Mouse (Mus musculus): ENCODE measurements at regions not wholly inside any gene's neighbourhood (a gene's known extent, or its start where the extent isn't known, plus 50 kb on each side); places are given as distances from the start of the nearest gene placed in this dataset.

- no peak for DNase-seq (ENCODE audit: low spot score)
Observed at GRCm38 (mm10) chr6:49523184-49523583, 127.8 kb downstream of the Stk31 start.

- no peak for DNase-seq (ENCODE audit: low spot score)
Observed at GRCm38 (mm10) chr6:49523696-49524095, 128.3 kb downstream of the Stk31 start.

DNA sequence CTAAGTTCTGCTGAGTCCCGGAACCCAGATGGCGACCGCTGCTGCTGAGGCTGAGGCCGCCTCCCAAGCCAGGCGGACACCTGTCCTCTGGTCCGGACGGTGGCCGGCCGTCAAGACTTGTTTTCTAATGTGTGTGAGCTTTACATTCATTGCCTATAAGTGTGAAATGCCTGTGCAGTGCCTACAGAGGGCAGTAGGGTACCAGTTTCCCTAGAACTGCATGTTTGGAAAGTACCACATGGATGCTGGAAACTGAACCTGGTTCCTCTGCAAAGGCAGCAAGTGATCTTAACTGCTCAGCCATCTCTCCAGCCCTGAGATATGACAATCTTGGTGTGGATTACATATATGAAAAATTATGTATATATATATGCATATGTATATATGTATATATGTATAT lies 138.6 kb downstream of the Stk31 start:
- DNase-seq (ENCODE audit: low spot score): no peak

DNA sequence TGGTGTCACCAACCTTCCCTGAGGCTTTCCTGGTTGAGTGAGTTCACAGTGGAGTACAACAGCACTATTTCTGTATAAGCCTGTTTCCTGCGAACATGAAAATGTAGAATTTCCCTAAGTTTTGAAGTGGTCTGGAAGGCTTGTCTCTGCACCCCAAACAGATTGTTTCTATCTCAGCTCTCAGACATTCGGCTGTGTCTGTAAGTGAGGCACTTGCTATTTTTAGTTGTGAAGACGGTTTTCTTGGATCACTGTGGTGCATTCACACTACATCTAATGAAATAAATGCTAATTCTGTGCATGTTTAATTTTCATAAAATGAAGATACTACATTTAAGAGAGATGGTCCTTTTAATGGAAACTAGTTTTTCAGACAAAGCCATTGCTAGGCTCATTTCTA lies 139.1 kb downstream of the Stk31 start:
- no peak for DNase-seq (ENCODE audit: low spot score)

DNA sequence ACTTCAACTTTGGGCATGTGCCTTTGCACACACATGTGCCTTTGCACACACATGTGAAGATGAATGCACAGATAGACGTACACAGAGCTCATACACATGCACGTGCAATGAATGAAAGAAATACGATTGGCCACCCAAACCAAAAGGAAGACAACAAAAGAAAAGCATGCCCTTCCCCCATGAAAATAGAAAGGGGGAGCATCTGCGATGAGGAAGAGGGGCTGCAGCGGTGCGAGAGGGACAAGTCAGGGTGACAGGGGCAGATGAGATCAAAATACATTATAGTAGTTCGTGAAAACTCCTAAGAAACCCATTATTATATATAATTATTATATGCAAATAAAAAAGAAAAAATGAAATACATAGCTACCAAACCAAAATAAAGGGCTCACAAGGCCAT lies 149.5 kb downstream of the Stk31 start:
- DNase-seq (ENCODE audit: low spot score): no peak

- no peak for DNase-seq (ENCODE audit: low spot score)
Observed at GRCm38 (mm10) chr6:49555069-49555468, 159.7 kb downstream of the Stk31 start.

DNA sequence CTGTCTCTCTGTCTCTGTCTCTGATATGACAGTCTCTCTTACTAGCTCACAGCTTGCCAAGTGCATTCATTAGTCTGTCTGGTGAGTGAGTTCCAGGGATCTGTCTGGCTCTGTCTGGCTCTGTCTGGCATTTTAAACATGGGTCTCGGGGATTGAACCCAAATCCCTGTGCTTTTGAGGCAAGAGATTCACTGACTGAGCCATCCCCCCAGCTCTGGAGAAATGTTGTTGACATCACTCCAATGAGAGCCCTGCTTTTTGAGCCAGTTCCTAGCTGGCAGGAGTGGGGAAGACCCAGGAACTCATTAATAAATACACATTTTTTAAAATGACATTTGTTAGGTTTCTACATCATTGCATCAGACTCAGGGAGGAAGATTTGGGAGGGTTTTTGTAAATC lies 163.1 kb downstream of the Stk31 start:
- no peak for DNase-seq (ENCODE audit: low spot score)

- no peak for DNase-seq (ENCODE audit: low spot score)
Observed at GRCm38 (mm10) chr6:49559112-49559511, 163.7 kb downstream of the Stk31 start.

- DNase-seq (ENCODE audit: low spot score): no peak
Observed at GRCm38 (mm10) chr6:49578340-49578739, 182.9 kb downstream of the Stk31 start.

DNA sequence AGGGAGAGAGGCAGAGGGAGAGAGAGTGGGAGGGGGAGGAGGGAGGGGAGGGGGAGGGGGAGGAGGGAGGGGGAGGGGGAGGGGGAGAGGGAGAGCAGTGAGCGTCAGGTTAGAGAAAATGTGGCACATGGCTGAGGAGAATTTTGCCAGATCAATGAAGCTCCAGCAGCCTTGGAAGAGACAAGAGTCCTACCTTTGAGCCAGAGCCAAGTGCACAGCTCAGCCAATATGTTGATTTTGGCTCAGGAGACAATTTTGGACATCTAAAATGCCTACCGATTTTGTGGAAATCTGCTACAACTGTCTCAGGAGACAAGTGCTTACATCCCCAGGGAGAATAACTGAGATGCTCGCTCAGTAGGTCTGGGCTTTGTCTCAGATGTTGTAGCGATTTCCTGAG lies 184.3 kb downstream of the Stk31 start:
- no peak for DNase-seq (ENCODE audit: low spot score)

DNA sequence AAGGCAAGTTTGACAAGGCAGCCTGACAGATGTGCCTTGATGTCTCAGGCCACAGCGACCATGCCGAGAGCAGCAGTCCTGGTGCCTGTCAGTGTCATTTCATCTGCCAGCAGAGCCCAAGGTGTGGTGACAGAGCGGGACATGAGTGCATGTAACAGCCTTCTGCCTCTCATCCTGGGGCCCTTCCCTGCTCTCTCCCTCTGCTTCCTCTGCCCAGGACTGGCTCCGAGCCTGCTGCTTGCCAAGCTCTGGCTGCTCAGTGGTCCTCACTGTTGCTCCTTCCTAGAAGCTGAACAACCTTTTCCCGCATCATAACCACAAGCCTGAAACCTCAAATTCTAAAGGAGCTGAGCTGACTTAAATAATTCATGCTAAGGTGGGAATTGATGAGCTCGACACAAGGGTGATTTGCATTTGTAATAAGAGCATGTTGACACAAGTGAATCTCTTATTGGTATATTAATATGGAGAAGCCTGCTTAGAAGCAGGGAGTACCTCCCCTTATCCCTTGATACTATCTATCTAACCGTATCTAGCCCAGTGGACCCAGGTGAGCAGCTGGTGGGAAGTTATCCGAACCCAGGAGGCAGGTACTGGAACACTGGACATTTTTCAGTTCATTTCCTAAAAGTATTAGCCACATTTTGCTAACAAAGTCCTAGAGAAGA lies 186.8 kb downstream of the Stk31 start:
- DNase-seq (ENCODE audit: low spot score): no peak

DNA sequence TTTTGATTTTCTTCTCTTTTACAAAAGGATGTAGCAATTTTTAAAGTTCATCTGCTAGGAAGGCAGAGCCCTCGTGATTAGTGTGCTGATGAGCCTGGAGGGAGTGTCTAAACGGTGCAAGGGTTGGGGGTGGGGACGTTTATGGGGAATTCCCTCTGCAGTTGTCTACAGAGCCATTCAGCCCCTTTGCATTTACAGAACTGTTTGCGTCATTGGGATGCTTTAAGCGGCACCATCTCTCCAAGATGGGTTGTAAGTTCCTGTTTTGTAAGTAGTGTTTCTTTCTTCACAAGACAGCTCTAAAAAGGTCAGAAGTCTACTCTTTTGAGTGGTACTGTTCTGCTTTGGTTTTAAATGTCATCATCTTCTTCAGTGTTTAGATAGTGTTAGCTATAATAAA lies 191.1 kb downstream of the Stk31 start:
- no peak for DNase-seq (ENCODE audit: low spot score)

GRCm38 (mm10) chr6:49588677-49589076 lies 193.3 kb downstream of the Stk31 start:
- no peak for DNase-seq (ENCODE audit: low spot score)

- DNase-seq (ENCODE audit: low spot score): no peak
Observed at GRCm38 (mm10) chr6:49590927-49591631, 195.7 kb downstream of the Stk31 start.

- no peak for DNase-seq (ENCODE audit: low spot score)
Observed at GRCm38 (mm10) chr6:49591632-49592000, 196.2 kb downstream of the Stk31 start.

DNA sequence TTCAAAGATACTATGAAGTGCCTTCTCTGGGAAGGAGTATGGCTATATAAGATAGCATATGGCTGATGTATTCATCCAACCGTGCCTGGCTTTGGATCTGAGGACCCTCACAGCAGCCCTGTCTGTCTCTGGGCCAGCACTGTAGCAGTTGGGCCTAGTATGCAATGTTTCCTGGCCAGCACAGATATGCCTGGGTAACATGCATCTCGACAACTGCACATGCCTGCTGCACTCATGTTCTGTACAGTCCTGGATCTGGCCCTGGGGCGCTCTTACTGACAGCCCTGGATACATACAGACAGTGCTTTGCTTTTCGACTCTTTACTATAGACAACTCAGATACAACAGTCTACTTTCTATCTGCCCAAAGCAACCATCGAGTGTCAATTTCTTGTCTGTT lies 197.3 kb downstream of the Stk31 start:
- no peak for DNase-seq (ENCODE audit: low spot score)

- DNase-seq (ENCODE audit: low spot score): no peak
Observed at GRCm38 (mm10) chr6:49603201-49603600, 207.8 kb downstream of the Stk31 start.

- no peak for DNase-seq (ENCODE audit: low spot score)
Observed at GRCm38 (mm10) chr6:49603844-49604243, 208.4 kb downstream of the Stk31 start.

GRCm38 (mm10) chr6:49606028-49606427 lies 210.6 kb downstream of the Stk31 start:
- no peak for DNase-seq (ENCODE audit: low spot score)

- DNase-seq (ENCODE audit: low spot score): no peak
Observed at GRCm38 (mm10) chr6:49606626-49607158, 211.3 kb downstream of the Stk31 start.

- no peak for DNase-seq (ENCODE audit: low spot score)
Observed at GRCm38 (mm10) chr6:49624080-49624479, 198.4 kb upstream of the Npy start.

GRCm38 (mm10) chr6:49624564-49624963 lies 197.9 kb upstream of the Npy start:
- DNase-seq (ENCODE audit: low spot score): no peak

- no peak for DNase-seq (ENCODE audit: low spot score)
Observed at GRCm38 (mm10) chr6:49633470-49634095, 188.9 kb upstream of the Npy start.
